Mouse (Mus musculus): ENCODE measurements around the gene Tmem63b. TPM values are rescaled to one million over a fixed set of nuclear protein-coding genes. Genes with fewer than 3 reads are reported as not detected.
A peak's percentile ranks its signal among the peaks of the same experiment; 100 is the strongest.

The Tmem63b gene
- total and polyA plus RNA-seq, 3 experiments, result 12.3 to 37.9 TPM; not detected in 1

DNA sequence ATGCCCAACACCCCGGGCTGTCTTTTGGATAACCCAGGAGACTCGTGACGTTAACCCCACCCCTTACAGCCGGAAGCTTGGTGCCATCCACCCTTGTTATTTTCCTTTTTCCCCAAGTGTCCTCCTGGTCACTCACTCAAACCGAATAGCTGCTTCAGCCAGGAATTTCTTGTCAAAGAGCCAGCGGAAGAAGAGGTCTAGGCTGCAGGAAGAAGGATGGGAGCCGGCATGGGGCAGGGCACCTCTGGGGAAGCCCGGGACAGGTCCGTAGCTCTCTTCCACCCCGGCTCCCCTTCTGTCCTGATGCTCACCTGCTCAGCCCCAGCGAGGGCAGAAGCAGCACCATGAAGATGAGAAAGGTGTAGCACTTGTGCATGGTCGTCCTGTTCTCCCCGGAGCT, 22.1 kb downstream of the Tmem63b start:
- no peak overlapping the region for H3K27ac ChIP-seq (ENCODE audit: control insufficient read depth, low read depth, low read length)
- TF ChIP-seq JUND (IDR thresholded peaks at IDR 0.05; ENCODE audit: low read depth, low read length) (no peak), ZNF384 (IDR thresholded peaks at IDR 0.05; ENCODE audit: low read depth, low read length) (no peak), ELF1 (IDR thresholded peaks at IDR 0.05; ENCODE audit: low read depth, low read length) (no peak)
- H3K9me3 ChIP-seq (replicated peaks; ENCODE audit: insufficient read depth, low read length), result no peaks in the 10 kb centered on the region
- no peaks in the 10 kb centered on the region for H3K79me2 ChIP-seq (ENCODE audit: control insufficient read depth, insufficient read depth, low read length, poor library complexity)
- no peak overlapping the region for H3K9ac ChIP-seq (ENCODE audit: control insufficient read depth, low read depth, low read length, poor library complexity, severe bottlenecking)
- no peaks in the 10 kb centered on the region for H3K27me3 ChIP-seq (ENCODE audit: control insufficient read depth in 1 of 2, insufficient read depth in 2 of 2, low read length in 2 of 2)
- no peak for DNase-seq (ENCODE audit: low read depth, low spot score)
- H3K4me1 ChIP-seq (ENCODE audit: control insufficient read depth in 1 of 2, insufficient read depth in 2 of 2, low read length in 2 of 2), result no peaks in the 10 kb centered on the region
- H3K36me3 ChIP-seq (ENCODE audit: control insufficient read depth in 1 of 2, insufficient read depth in 2 of 2, low read length in 2 of 2), result no peaks in the 10 kb centered on the region; a peak in 1 of 4 replicates
- H3K4me3 ChIP-seq (ENCODE audit: control insufficient read depth in 1 of 2, insufficient read depth in 1 of 2, low read depth in 2 of 2, low read length in 2 of 2), result no peak overlapping the region

DNA sequence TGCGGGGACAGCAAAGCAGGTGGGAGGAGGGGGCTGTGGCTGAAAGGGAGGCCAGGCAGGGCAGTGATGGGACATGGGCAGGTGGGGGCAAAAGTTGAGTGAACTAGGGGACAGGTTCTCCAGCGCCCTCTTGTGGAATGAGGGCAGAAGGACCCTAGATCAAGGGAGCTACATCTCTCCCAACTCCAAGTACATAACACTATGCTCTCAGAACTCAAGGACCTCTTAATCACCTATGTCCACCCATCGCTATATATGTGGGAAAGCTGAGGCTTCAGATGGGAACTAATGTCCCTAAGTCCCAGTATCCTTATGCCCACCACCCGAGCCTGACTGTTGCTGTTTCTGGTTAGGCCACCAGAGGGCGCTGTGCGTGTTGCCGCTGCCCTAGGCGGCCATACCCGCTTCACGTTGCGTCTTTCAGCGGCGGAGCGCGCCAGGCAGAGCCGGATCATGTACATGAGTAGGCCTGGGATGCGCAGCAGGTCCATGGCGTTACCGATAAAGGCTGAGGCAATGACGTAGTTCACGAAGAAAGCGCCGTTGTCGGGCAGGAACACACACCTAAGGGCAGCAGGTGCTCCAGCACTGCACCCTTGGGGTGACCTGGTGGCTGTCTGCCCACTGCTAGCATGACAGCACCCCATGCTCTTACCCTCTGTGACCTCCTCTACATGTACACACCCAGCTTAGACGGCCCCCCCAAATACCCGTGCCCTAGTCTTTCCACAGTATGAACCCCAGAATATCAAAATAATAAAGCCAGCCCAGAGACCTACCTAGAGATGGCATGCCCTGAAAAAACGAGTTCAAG, 23.4 kb downstream of the Tmem63b start:
- no peaks in the 10 kb centered on the region; a peak in 1 of 4 replicates for H3K36me3 ChIP-seq (ENCODE audit: control insufficient read depth in 1 of 2, insufficient read depth in 2 of 2, low read length in 2 of 2)
- no peaks in the 10 kb centered on the region for H3K79me2 ChIP-seq (ENCODE audit: control insufficient read depth, insufficient read depth, low read length, poor library complexity)
- no peaks in the 10 kb centered on the region for H3K27me3 ChIP-seq (ENCODE audit: control insufficient read depth in 1 of 2, insufficient read depth in 2 of 2, low read length in 2 of 2)
- no peak overlapping the region for H3K9ac ChIP-seq (ENCODE audit: control insufficient read depth, low read depth, low read length, poor library complexity, severe bottlenecking)
- peak; percentile 73 for DNase-seq (ENCODE audit: low read depth, low spot score)
- TF ChIP-seq SMC3 (IDR thresholded peaks at IDR 0.05; ENCODE audit: low read depth, low read length) (peak; percentile 68), POLR2AphosphoS2 (IDR thresholded peaks at IDR 0.05; ENCODE audit: low read length) (no peak), ZC3H11A (IDR thresholded peaks at IDR 0.05; ENCODE audit: low read depth, low read length) (peak; percentile 30; the same call in 1 of the 2 replicates), CTCF (IDR thresholded peaks at IDR 0.05 in 2 of 3, conservative IDR thresholded peaks at IDR 0.05 in 1 of 3; ENCODE audit: control insufficient read depth in 1 of 3, insufficient read depth in 1 of 3, low read depth in 2 of 3, low read length in 3 of 3, poor library complexity in 1 of 3, severe bottlenecking in 1 of 3) (peak; percentile 82 to 98 (median 96)), RAD21 (IDR thresholded peaks at IDR 0.05; ENCODE audit: low read depth, low read length) (peak; percentile 20), MAZ (IDR thresholded peaks at IDR 0.05; ENCODE audit: low read depth, low read length) (no peak)
- no peak overlapping the region for H3K27ac ChIP-seq (ENCODE audit: control insufficient read depth, low read depth, low read length)
- H3K4me1 ChIP-seq (ENCODE audit: control insufficient read depth in 1 of 2, insufficient read depth in 2 of 2, low read length in 2 of 2), result no peaks in the 10 kb centered on the region
- H3K4me3 ChIP-seq (ENCODE audit: control insufficient read depth in 1 of 2, insufficient read depth in 1 of 2, low read depth in 2 of 2, low read length in 2 of 2), result no peak overlapping the region
- H3K9me3 ChIP-seq (replicated peaks; ENCODE audit: insufficient read depth, low read length), result no peaks in the 10 kb centered on the region

DNA sequence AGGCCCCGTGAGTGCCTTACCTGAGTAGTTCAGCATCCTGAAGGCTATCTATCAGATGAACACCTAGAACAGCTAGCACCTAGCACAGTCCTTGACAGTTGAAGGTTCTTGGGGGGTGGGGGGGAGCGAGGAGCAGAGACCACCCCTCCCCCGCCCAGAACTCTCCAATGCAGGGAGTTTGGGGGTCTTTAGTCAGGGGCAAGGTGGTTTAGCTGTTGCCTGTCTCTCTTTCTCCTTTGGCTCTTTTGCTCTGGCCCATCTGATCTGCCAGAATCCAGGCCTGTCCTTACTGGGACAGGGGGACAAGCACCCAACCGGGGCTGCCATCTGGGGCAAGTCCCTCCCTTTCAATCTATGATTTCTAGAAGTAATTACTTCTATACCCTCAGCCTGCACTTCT, 27.5 kb downstream of the Tmem63b start, which contains the start of gene Capn11:
Gene Capn11, minus strand, starts transcription at position 101 of the 400 bp plus-strand sequence.
- DNase-seq (ENCODE audit: low read depth, low spot score), result no peak
- no peak for TF ChIP-seq MXI1 (IDR thresholded peaks at IDR 0.05; ENCODE audit: low read depth, low read length)
- TF ChIP-seq ETS1 (IDR thresholded peaks at IDR 0.05; ENCODE audit: low read depth, low read length), result no peak
- no peak for TF ChIP-seq MAX (IDR thresholded peaks at IDR 0.05; ENCODE audit: low read length)
- no peak for TF ChIP-seq USF2 (IDR thresholded peaks at IDR 0.05; ENCODE audit: borderline replicate concordance in 1 of 2, insufficient read depth in 1 of 2, low read depth in 1 of 2, low read length in 2 of 2)
- no peak for TF ChIP-seq BHLHE40 (IDR thresholded peaks at IDR 0.05; ENCODE audit: borderline replicate concordance, low read depth, low read length)
- TF ChIP-seq POLR2AphosphoS5 (IDR thresholded peaks at IDR 0.05; ENCODE audit: borderline replicate concordance, low read depth, low read length), result no peak
- TF ChIP-seq NELFE (IDR thresholded peaks at IDR 0.05; ENCODE audit: low read depth, low read length), result no peak
- TF ChIP-seq CHD2 (IDR thresholded peaks at IDR 0.05; ENCODE audit: low read length), result no peak
- no peak for TF ChIP-seq MYC (IDR thresholded peaks at IDR 0.05; ENCODE audit: low read depth, low read length)
- no peak for TF ChIP-seq TBP (IDR thresholded peaks at IDR 0.05; ENCODE audit: low read depth, low read length)
- no peak for TF ChIP-seq GATA1 (IDR thresholded peaks at IDR 0.05; ENCODE audit: low read depth, low read length)
- TF ChIP-seq KAT2A (conservative IDR thresholded peaks at IDR 0.05; ENCODE audit: low read depth, low read length), result no peak
- no peak within 1 kb of the TSS for H3K27ac ChIP-seq (ENCODE audit: control insufficient read depth, low read depth, low read length)

More for the DNA sequence above, 27.5 kb downstream of the Tmem63b start, which contains the start of gene Capn11:
- Histone ChIP-seq H3K27me3 (ENCODE audit: control insufficient read depth in 1 of 2, insufficient read depth in 2 of 2, low read length in 2 of 2) (no peaks in the 10 kb centered on the region), H3K4me1 (ENCODE audit: control insufficient read depth in 1 of 2, insufficient read depth in 2 of 2, low read length in 2 of 2) (no peaks in the 10 kb centered on the region), H3K9ac (ENCODE audit: control insufficient read depth, low read depth, low read length, poor library complexity, severe bottlenecking) (no peak within 1 kb of the TSS), H3K79me2 (ENCODE audit: control insufficient read depth, insufficient read depth, low read length, poor library complexity) (no peaks in the 10 kb centered on the region), H3K9me3 (replicated peaks; ENCODE audit: insufficient read depth, low read length) (no peaks in the 10 kb centered on the region), H3K4me3 (ENCODE audit: control insufficient read depth in 1 of 2, insufficient read depth in 1 of 2, low read depth in 2 of 2, low read length in 2 of 2) (no peak within 1 kb of the TSS), H3K36me3 (ENCODE audit: control insufficient read depth in 1 of 2, insufficient read depth in 2 of 2, low read length in 2 of 2) (no peaks in the 10 kb centered on the region)
